Mouse (Mus musculus): ENCODE measurements at regions not wholly inside any gene's neighbourhood (a gene's known extent, or its start where the extent isn't known, plus 50 kb on each side); places are given as distances from the start of the nearest gene placed in this dataset.

GRCm38 (mm10) chr2:170267152-170267551, 119.2 kb upstream of the Zfp217 start:
- Histone ChIP-seq H3K27ac (replicated peaks; ENCODE audit: low read depth, low read length) (peak overlapping the region; percentile 65; the same call in 1 of the 2 replicates), H3K4me3 (ENCODE audit: insufficient read depth, low read depth, low read length) (peak overlapping the region; percentile 55), H3K4me1 (ENCODE audit: control insufficient read depth, insufficient read depth, insufficient read length, low read length) (peaks cover 9% of the 10 kb centered on the region)

GRCm38 (mm10) chr2:170266407-170267101, 118.7 kb upstream of the Zfp217 start:
- Histone ChIP-seq H3K27ac (replicated peaks; ENCODE audit: low read depth, low read length) (peak overlapping the region; percentile 65; the same call in 1 of the 2 replicates), H3K4me3 (ENCODE audit: insufficient read depth, low read depth, low read length) (peak overlapping the region; percentile 55), H3K4me1 (ENCODE audit: control insufficient read depth, insufficient read depth, insufficient read length, low read length) (peaks cover 9% of the 10 kb centered on the region)

- H3K4me3 ChIP-seq (ENCODE audit: insufficient read depth, low read depth, low read length) = no peak overlapping the region
- H3K4me1 ChIP-seq (ENCODE audit: control insufficient read depth, insufficient read depth, insufficient read length, low read length) = peaks cover 6% of the 10 kb centered on the region; the same call in 1 of the 2 replicates
- H3K27ac ChIP-seq (replicated peaks; ENCODE audit: low read depth, low read length) = no peak overlapping the region
Measured at GRCm38 (mm10) chr2:170263594-170263993, 115.7 kb upstream of the Zfp217 start.

- H3K4me3 ChIP-seq (ENCODE audit: insufficient read depth, low read depth, low read length) = no peak overlapping the region
- H3K27ac ChIP-seq (replicated peaks; ENCODE audit: low read depth, low read length) = no peak overlapping the region
- H3K4me1 ChIP-seq (ENCODE audit: control insufficient read depth, insufficient read depth, insufficient read length, low read length) = peaks cover 3% of the 10 kb centered on the region; the same call in 1 of the 2 replicates
Measured at GRCm38 (mm10) chr2:170261191-170261590, 113.3 kb upstream of the Zfp217 start.

- no peak overlapping the region for H3K4me3 ChIP-seq (ENCODE audit: insufficient read depth, low read depth, low read length)
- peaks cover 3% of the 10 kb centered on the region; the same call in 1 of the 2 replicates for H3K4me1 ChIP-seq (ENCODE audit: control insufficient read depth, insufficient read depth, insufficient read length, low read length)
- H3K27ac ChIP-seq (replicated peaks; ENCODE audit: low read depth, low read length) = no peak overlapping the region
Measured at GRCm38 (mm10) chr2:170259662-170260457, 112.0 kb upstream of the Zfp217 start.

GRCm38 (mm10) chr2:170258367-170258766, 110.5 kb upstream of the Zfp217 start:
- Histone ChIP-seq H3K27ac (replicated peaks; ENCODE audit: low read depth, low read length) (no peak overlapping the region), H3K4me3 (ENCODE audit: insufficient read depth, low read depth, low read length) (no peak overlapping the region), H3K4me1 (ENCODE audit: control insufficient read depth, insufficient read depth, insufficient read length, low read length) (peaks cover 3% of the 10 kb centered on the region; the same call in 1 of the 2 replicates)

- Histone ChIP-seq H3K4me3 (ENCODE audit: insufficient read depth, low read depth, low read length) (no peak overlapping the region), H3K4me1 (ENCODE audit: control insufficient read depth, insufficient read depth, insufficient read length, low read length) (peaks cover 3% of the 10 kb centered on the region; the same call in 1 of the 2 replicates), H3K27ac (replicated peaks; ENCODE audit: low read depth, low read length) (no peak overlapping the region)
Measured at GRCm38 (mm10) chr2:170257671-170258235, 109.8 kb upstream of the Zfp217 start.

GRCm38 (mm10) chr2:170255997-170256396, 108.1 kb upstream of the Zfp217 start:
- Histone ChIP-seq H3K4me3 (ENCODE audit: insufficient read depth, low read depth, low read length) (no peak overlapping the region), H3K27ac (replicated peaks; ENCODE audit: low read depth, low read length) (no peak overlapping the region), H3K4me1 (ENCODE audit: control insufficient read depth, insufficient read depth, insufficient read length, low read length) (peaks cover 3% of the 10 kb centered on the region; the same call in 1 of the 2 replicates)

GRCm38 (mm10) chr2:170255533-170255932, 107.6 kb upstream of the Zfp217 start:
- Histone ChIP-seq H3K27ac (replicated peaks; ENCODE audit: low read depth, low read length) (no peak overlapping the region), H3K4me1 (ENCODE audit: control insufficient read depth, insufficient read depth, insufficient read length, low read length) (peaks cover 3% of the 10 kb centered on the region; the same call in 1 of the 2 replicates), H3K4me3 (ENCODE audit: insufficient read depth, low read depth, low read length) (no peak overlapping the region)

GRCm38 (mm10) chr2:170253681-170254440, 106.0 kb upstream of the Zfp217 start:
- peaks cover 3% of the 10 kb centered on the region; the same call in 1 of the 2 replicates for H3K4me1 ChIP-seq (ENCODE audit: control insufficient read depth, insufficient read depth, insufficient read length, low read length)
- H3K27ac ChIP-seq (replicated peaks; ENCODE audit: low read depth, low read length) = no peak overlapping the region
- H3K4me3 ChIP-seq (ENCODE audit: insufficient read depth, low read depth, low read length) = no peak overlapping the region

- Histone ChIP-seq H3K4me1 (ENCODE audit: control insufficient read depth, insufficient read depth, insufficient read length, low read length) (no peaks in the 10 kb centered on the region; the same call in 1 of the 2 replicates), H3K27ac (replicated peaks; ENCODE audit: low read depth, low read length) (no peak overlapping the region), H3K4me3 (ENCODE audit: insufficient read depth, low read depth, low read length) (no peak overlapping the region)
Measured at GRCm38 (mm10) chr2:170252255-170253034, 104.5 kb upstream of the Zfp217 start.

GRCm38 (mm10) chr2:170250680-170251079, 102.8 kb upstream of the Zfp217 start:
- H3K27ac ChIP-seq (replicated peaks; ENCODE audit: low read depth, low read length) = no peak overlapping the region
- H3K4me1 ChIP-seq (ENCODE audit: control insufficient read depth, insufficient read depth, insufficient read length, low read length) = no peaks in the 10 kb centered on the region; the same call in 1 of the 2 replicates
- no peak overlapping the region for H3K4me3 ChIP-seq (ENCODE audit: insufficient read depth, low read depth, low read length)

- H3K27ac ChIP-seq (replicated peaks; ENCODE audit: low read depth, low read length) = no peak overlapping the region
- H3K4me1 ChIP-seq (ENCODE audit: control insufficient read depth, insufficient read depth, insufficient read length, low read length) = no peaks in the 10 kb centered on the region; the same call in none of the 2 replicates
- no peak overlapping the region for H3K4me3 ChIP-seq (ENCODE audit: insufficient read depth, low read depth, low read length)
Measured at GRCm38 (mm10) chr2:170247702-170248445, 100.0 kb upstream of the Zfp217 start.
